9 mouse cellular contexts compared by ENCODE assay signal in the genomic region with DNA sequence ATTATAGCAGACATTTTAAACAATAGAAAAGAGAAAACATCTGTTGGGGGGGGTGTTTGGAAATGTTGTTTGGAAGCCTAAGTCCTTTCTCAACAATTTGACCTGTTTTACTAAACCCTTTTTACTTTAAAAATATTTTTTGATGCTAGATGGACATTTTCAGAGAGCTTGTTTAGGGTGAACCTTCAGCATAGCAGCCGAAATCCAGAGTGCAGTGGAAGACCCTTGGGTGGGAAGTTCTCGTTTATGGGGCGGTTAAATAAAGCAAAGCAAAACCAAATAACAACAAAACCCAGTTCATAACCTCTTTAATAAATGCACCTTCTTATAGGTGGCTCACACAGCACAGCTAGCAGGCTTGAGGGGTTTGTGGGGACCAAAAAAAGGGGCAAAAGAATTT.
DNase-seq lines count a peak whose midpoint lies in the region; ATAC-seq and TF ChIP-seq lines count a peak whose summit lies in the region.
"Had no signal": no experiment of that assay in that cellular context is flagged by ENCODE, and none has a peak within 500 bp of the region (broad histone marks: within the 10 kb centered on the region; RNA-seq: fewer than 3 reads in every experiment).

No protein-coding gene starts in this region.

- WGBS in heart, embryonic 16.5 days: 67% methylated on average over 3 of the region's 3 CpGs
- WGBS in forebrain, postnatal 0 days: 19% methylated on average over 3 of the region's 3 CpGs
- 79% methylated on average over 3 of the region's 3 CpGs for WGBS in midbrain, embryonic 12.5 days

- peak overlapping the region; percentile 89 for H3K4me3 ChIP-seq in heart, embryonic 16.5 days (ENCODE audit: low read length)
- peak overlapping the region; percentile 98 for H3K4me3 ChIP-seq in MEL (ENCODE audit: control insufficient read depth in 1 of 2, insufficient read depth in 1 of 2, low read depth in 2 of 2, low read length in 2 of 2)
- peak overlapping the region; percentile 99 for H3K4me3 ChIP-seq in forebrain, postnatal 0 days (ENCODE audit: low read depth, low read length)
- peak overlapping the region; percentile 69 for H3K4me3 ChIP-seq in midbrain, embryonic 12.5 days

- no peak for DNase-seq in heart, postnatal 14 days
- DNase-seq in MEL (ENCODE audit: low read depth, low spot score): peak; percentile 40
- DNase-seq in forebrain, postnatal 0 days: no peak
- DNase-seq in thymus, postnatal 10 days (ENCODE audit: low spot score in 2 of 2): no peak
- DNase-seq in cerebellum, adult 11-12 months: no peak
- DNase-seq in gastrocnemius, postnatal 4 days (ENCODE audit: low spot score in 2 of 2): no peak
- DNase-seq: thymus, postnatal 36 days had no signal

- no peak for TF ChIP-seq CTCF in MEL (IDR thresholded peaks at IDR 0.05 in 2 of 3, conservative IDR thresholded peaks at IDR 0.05 in 1 of 3; ENCODE audit: control insufficient read depth in 1 of 3, insufficient read depth in 1 of 3, low read depth in 2 of 3, low read length in 3 of 3, poor library complexity in 1 of 3, severe bottlenecking in 1 of 3)
- no peak for TF ChIP-seq CTCF in forebrain, postnatal 0 days (IDR thresholded peaks at IDR 0.05; ENCODE audit: low read depth)

- peaks cover 41% of the 10 kb centered on the region for H3K4me1 ChIP-seq in heart, embryonic 16.5 days (ENCODE audit: control insufficient read depth, insufficient read depth, low read length)
- peaks cover 2 to 9% of the 10 kb centered on the region in 2 experiments; a peak in 3 of 4 replicates for H3K4me1 ChIP-seq in MEL (ENCODE audit: control insufficient read depth in 1 of 2, insufficient read depth in 2 of 2, low read length in 2 of 2)
- peaks cover 29% of the 10 kb centered on the region for H3K4me1 ChIP-seq in forebrain, postnatal 0 days (ENCODE audit: insufficient read depth)
- H3K4me1 ChIP-seq in midbrain, embryonic 12.5 days: peaks cover 13% of the 10 kb centered on the region

- peak overlapping the region; percentile 100 for H3K9ac ChIP-seq in heart, embryonic 16.5 days (ENCODE audit: low read length)
- peak overlapping the region; percentile 99 for H3K9ac ChIP-seq in MEL (ENCODE audit: control insufficient read depth, low read depth, low read length, poor library complexity, severe bottlenecking)
- H3K9ac ChIP-seq in forebrain, postnatal 0 days: peak overlapping the region; percentile 98
- H3K9ac ChIP-seq in midbrain, embryonic 12.5 days (replicated peaks): peak overlapping the region; percentile 84

- H3K4me2 ChIP-seq in heart, embryonic 16.5 days (ENCODE audit: low read depth, low read length): peak overlapping the region; percentile 70
- H3K4me2 ChIP-seq in forebrain, postnatal 0 days (ENCODE audit: low read depth): peak overlapping the region; percentile 91
- peak overlapping the region; percentile 81 for H3K4me2 ChIP-seq in midbrain, embryonic 12.5 days (replicated peaks)

- intact Hi-C loops in heart, postnatal 14 days (cut with DNase I): loop anchor here (1.0 to 2.0 kb wide), 2 partner anchors 34 to 61 kb away; no protein-coding TSS in a partner anchor

- H3K79me2 ChIP-seq in MEL (ENCODE audit: control insufficient read depth, insufficient read depth, low read length, poor library complexity): peaks cover 82% of the 10 kb centered on the region

- no peak for ATAC-seq in heart, embryonic 16.5 days (replicated peaks; ENCODE audit: extremely low read depth, insufficient read depth, low FRiP score)
- no peak for ATAC-seq in forebrain, postnatal 0 days
- no peak for ATAC-seq in midbrain, embryonic 12.5 days (ENCODE audit: low FRiP score, low read depth)

- 0 out of 2 replicates have a peak, but pooled peaks cover 3% of the 10 kb centered on the region for H3K36me3 ChIP-seq in heart, embryonic 16.5 days (ENCODE audit: control insufficient read depth, insufficient read depth)
- H3K36me3 ChIP-seq in MEL (ENCODE audit: control insufficient read depth in 1 of 2, insufficient read depth in 2 of 2, low read length in 2 of 2): peaks cover 12 to 17% of the 10 kb centered on the region in 2 experiments
- 0 out of 2 replicates have a peak, but pooled peaks cover 4% of the 10 kb centered on the region for H3K36me3 ChIP-seq in forebrain, postnatal 0 days (ENCODE audit: insufficient read depth)
- H3K36me3 ChIP-seq in midbrain, embryonic 12.5 days: no peaks in the 10 kb centered on the region

- no peak for TF ChIP-seq RAD21 in MEL (IDR thresholded peaks at IDR 0.05; ENCODE audit: low read depth, low read length)

- no peak overlapping the region; the same call in 1 of the 2 replicates for H3K27ac ChIP-seq in heart, embryonic 16.5 days (ENCODE audit: low read length)
- H3K27ac ChIP-seq in MEL (ENCODE audit: control insufficient read depth, low read depth, low read length): peak overlapping the region; percentile 67; the same call in 1 of the 2 replicates
- H3K27ac ChIP-seq in forebrain, postnatal 0 days (ENCODE audit: low read depth, low read length): peak overlapping the region; percentile 100
- no peak overlapping the region for H3K27ac ChIP-seq in midbrain, embryonic 12.5 days (replicated peaks)

- no peak for TF ChIP-seq EP300 in MEL (IDR thresholded peaks at IDR 0.05; ENCODE audit: low read depth in 1 of 2, low read length in 2 of 2)

- no peak for TF ChIP-seq POLR2A in MEL (IDR thresholded peaks at IDR 0.05; ENCODE audit: control insufficient read depth in 1 of 2, insufficient read depth in 1 of 2, low read depth in 1 of 2, low read length in 2 of 2, poor library complexity in 1 of 2)

- H3K9me3 ChIP-seq in heart, embryonic 16.5 days (replicated peaks; ENCODE audit: control insufficient read depth, low read length): no peaks in the 10 kb centered on the region
- H3K9me3 ChIP-seq in MEL (replicated peaks; ENCODE audit: insufficient read depth, low read length): no peaks in the 10 kb centered on the region
- H3K9me3 ChIP-seq in forebrain, postnatal 0 days (ENCODE audit: low read length): no peaks in the 10 kb centered on the region
- H3K9me3 ChIP-seq in midbrain, embryonic 12.5 days: no peaks in the 10 kb centered on the region

- no peaks in the 10 kb centered on the region for H3K27me3 ChIP-seq in heart, embryonic 16.5 days (ENCODE audit: control insufficient read depth, insufficient read depth, low read length)
- no peaks in the 10 kb centered on the region; a peak in 1 of 4 replicates for H3K27me3 ChIP-seq in MEL (ENCODE audit: control insufficient read depth in 1 of 2, insufficient read depth in 2 of 2, low read length in 2 of 2)
- no peaks in the 10 kb centered on the region for H3K27me3 ChIP-seq in forebrain, postnatal 0 days (ENCODE audit: insufficient read depth, low read length)
- peaks cover 97% of the 10 kb centered on the region for H3K27me3 ChIP-seq in midbrain, embryonic 12.5 days

TF ChIP-seq in MEL, 35 proteins besides CTCF, POLR2A, EP300 and RAD21:
- no peak for TF ChIP-seq CHD1 (IDR thresholded peaks at IDR 0.05; ENCODE audit: low read depth, low read length)
- TF ChIP-seq MAFK (IDR thresholded peaks at IDR 0.05; ENCODE audit: borderline replicate concordance, low read depth, low read length): no peak
- no peak for TF ChIP-seq CHD2 (IDR thresholded peaks at IDR 0.05; ENCODE audit: low read length)
- TF ChIP-seq POLR2AphosphoS2 (IDR thresholded peaks at IDR 0.05; ENCODE audit: low read length): no peak
- TF ChIP-seq E2F4 (IDR thresholded peaks at IDR 0.05; ENCODE audit: borderline replicate concordance, low read depth, low read length): no peak
- TF ChIP-seq TBP (IDR thresholded peaks at IDR 0.05; ENCODE audit: low read depth, low read length): no peak
- no peak for TF ChIP-seq NRF1 (IDR thresholded peaks at IDR 0.05; ENCODE audit: insufficient read depth, low read depth, low read length, poor library complexity, severe bottlenecking)
- no peak for TF ChIP-seq SIN3A (IDR thresholded peaks at IDR 0.05; ENCODE audit: low read length)
- no peak for TF ChIP-seq ZKSCAN1 (IDR thresholded peaks at IDR 0.05; ENCODE audit: low read depth, low read length)
- TF ChIP-seq HCFC1 (IDR thresholded peaks at IDR 0.05; ENCODE audit: low read depth, low read length): no peak
- TF ChIP-seq ZMIZ1 (IDR thresholded peaks at IDR 0.05; ENCODE audit: low read depth, low read length): no peak
- no peak for TF ChIP-seq JUND (IDR thresholded peaks at IDR 0.05; ENCODE audit: low read depth, low read length)
- TF ChIP-seq USF1 (IDR thresholded peaks at IDR 0.05; ENCODE audit: low read depth, low read length): no peak

Comparison
In these comparisons a context has a peak if more than half of its experiments do, and no peak if none do; other contexts are left out.
1. H3K27ac ChIP-seq: peak in MEL (single experiment) and forebrain, postnatal 0 days (single experiment); none in heart, embryonic 16.5 days (single experiment) and midbrain, embryonic 12.5 days (single experiment).
2. Peak in every context shown above with its lines, with median percentiles within 50 percentile points of each other: H3K4me2 ChIP-seq, H3K4me3 ChIP-seq and H3K9ac ChIP-seq.